Mouse (Mus musculus) lung, adult 2 months (tissue): Measurements from ENCODE around the gene Dnah14. TPM values are rescaled to one million over a fixed set of nuclear protein-coding genes. Genes with fewer than 3 reads are reported as not detected.
"Not testable (repeated sequence)": the region's sequence is repeated elsewhere in the genome, so short reads cannot be mapped to it uniquely, and the experiment has no call there.

Experiments used
- DNase-seq: peaks from one replicate; pipeline ENCODE4 v3.0.0; 2022
- H3K4me1 ChIP-seq: fragments of 200-500 bp; 2 replicates; pipeline ENCODE4 v1.6.1; 2011; ENCODE audit warnings: low read length; ENCODE audit not compliant: control insufficient read depth, insufficient read depth
- H3K4me3 ChIP-seq: fragments of 200-500 bp; replicated peaks from 2 replicates; pipeline ENCODE3; 2011; ENCODE audit warnings: low read depth, mild to moderate bottlenecking, control low read depth, low read length; ENCODE audit errors: extremely low read depth
- CTCF ChIP-seq: fragments of 200-500 bp; IDR thresholded peaks from 2 replicates; pipeline ENCODE4 v1.5.1; 2011; ENCODE audit warnings: mild to moderate bottlenecking, low read length, control low read depth; ENCODE audit not compliant: insufficient read depth
- POLR2A ChIP-seq: fragments of 200-500 bp; IDR thresholded peaks from 2 replicates; pipeline ENCODE4 v1.6.1; 2011; ENCODE audit warnings: low read depth, mild to moderate bottlenecking, control low read depth, low read length, borderline replicate concordance; ENCODE audit errors: extremely low read depth
- WGBS: fragments of 180-500 bp; shearing (Covaris S2); methylation state at CpG from one replicate; pipeline ENCODE4 v1.1.7; 2018; 5-methylcytosine and 5-hydroxymethylcytosine counted together
- polyA plus RNA-seq: library from polyadenylated mRNA; depleted of rRNA; stranded (reverse); fragments of >200 nt; gene quantifications from 2 replicates; pipeline ENCODE4 v1.2.3, GENCODE M21; 2012

Gene Dnah14
- polyA plus RNA-seq, 1 experiment = 0.05 TPM

GRCm38 (mm10) chr1:181776541-181776940 is 200.2 kb downstream of the Dnah14 start:
- TF ChIP-seq POLR2A (no peak), CTCF (no peak)
- H3K4me3 ChIP-seq = no peak overlapping the region
- DNase-seq = no peak
- WGBS = 52% methylated on average over 1 of the region's 1 CpGs
- H3K4me1 ChIP-seq = no peaks in the 10 kb centered on the region

- not testable (repeated sequence) for DNase-seq, H3K4me1 ChIP-seq, H3K4me3 ChIP-seq
- 97% methylated on average over 11 of the region's 11 CpGs for WGBS
Observed at GRCm38 (mm10) chr1:181782600-181782999, 206.2 kb downstream of the Dnah14 start.

- no peak overlapping the region for H3K4me3 ChIP-seq
- DNase-seq = no peak
- TF ChIP-seq CTCF (no peak), POLR2A (no peak)
- H3K4me1 ChIP-seq = no peaks in the 10 kb centered on the region
- WGBS = 38% methylated on average over 6 of the region's 6 CpGs
Observed at GRCm38 (mm10) chr1:181789952-181790351, 213.6 kb downstream of the Dnah14 start.

- WGBS = 18% methylated on average over 2 of the region's 2 CpGs
- no peak overlapping the region for H3K4me3 ChIP-seq
- H3K4me1 ChIP-seq = no peaks in the 10 kb centered on the region
- no peak for TF ChIP-seq POLR2A
- TF ChIP-seq CTCF = no peak
- peak; percentile 22 for DNase-seq
Observed at GRCm38 (mm10) chr1:181793541-181793940, 217.2 kb downstream of the Dnah14 start.

- no peak for DNase-seq
- 85% methylated on average over 3 of the region's 3 CpGs for WGBS
- H3K4me1 ChIP-seq = no peaks in the 10 kb centered on the region
Observed at GRCm38 (mm10) chr1:181799911-181800310, 223.6 kb downstream of the Dnah14 start.

GRCm38 (mm10) chr1:181800667-181801066 is 224.3 kb downstream of the Dnah14 start:
- no peak overlapping the region for H3K4me3 ChIP-seq
- WGBS = 71% methylated on average over 4 of the region's 4 CpGs
- no peaks in the 10 kb centered on the region for H3K4me1 ChIP-seq
- no peak for DNase-seq
- no peak for TF ChIP-seq POLR2A
- no peak for TF ChIP-seq CTCF

More at GRCm38 (mm10) chr1:181799911-181800310, 223.6 kb downstream of the Dnah14 start:
- TF ChIP-seq CTCF (no peak), POLR2A (no peak)
- H3K4me3 ChIP-seq = no peak overlapping the region

- TF ChIP-seq POLR2A (no peak), CTCF (no peak)
- Histone ChIP-seq H3K4me3 (no peak overlapping the region), H3K4me1 (no peaks in the 10 kb centered on the region)
- 82% methylated on average over 18 of the region's 18 CpGs for WGBS
- no peak for DNase-seq
Observed at GRCm38 (mm10) chr1:181811481-181812223, 235.3 kb downstream of the Dnah14 start.

GRCm38 (mm10) chr1:181826716-181827115 is 250.4 kb downstream of the Dnah14 start:
- Histone ChIP-seq H3K4me1 (no peaks in the 10 kb centered on the region), H3K4me3 (no peak overlapping the region)
- DNase-seq = no peak
- no peak for TF ChIP-seq POLR2A
- no peak for TF ChIP-seq CTCF
- WGBS = 94% methylated on average over 7 of the region's 7 CpGs

GRCm38 (mm10) chr1:181828365-181828764 is 252.0 kb downstream of the Dnah14 start:
- TF ChIP-seq CTCF (peak; percentile 46), POLR2A (no peak)
- no peak for DNase-seq
- WGBS = 87% methylated on average over 5 of the region's 5 CpGs
- H3K4me1 ChIP-seq = no peaks in the 10 kb centered on the region
- no peak overlapping the region for H3K4me3 ChIP-seq

- TF ChIP-seq CTCF (no peak), POLR2A (no peak)
- DNase-seq = no peak
- Histone ChIP-seq H3K4me3 (no peak overlapping the region), H3K4me1 (no peaks in the 10 kb centered on the region)
- 84% methylated on average over 5 of the region's 5 CpGs for WGBS
Observed at GRCm38 (mm10) chr1:181832720-181833119, 256.4 kb downstream of the Dnah14 start.
